Mouse (Mus musculus): ENCODE measurements around the gene Map4.

The Map4 gene

GRCm38 (mm10) chr9:109931257-109932171 is at the start of gene Map4:
TSS of gene Map4 (plus strand) at chr9:109931460.
- peak; percentile 97 for DNase-seq (ENCODE audit: low spot score)

GRCm38 (mm10) chr9:109886259-109886658 is 45.0 kb upstream of the Map4 start:
- DNase-seq (ENCODE audit: low spot score) = no peak

- DNase-seq (ENCODE audit: low spot score) = no peak
These were observed 43.9 kb upstream of the Map4 start for GRCm38 (mm10) chr9:109887321-109887720.

- no peak for DNase-seq (ENCODE audit: low spot score)
These were observed 39.8 kb upstream of the Map4 start for GRCm38 (mm10) chr9:109891501-109891900.

- DNase-seq (ENCODE audit: low spot score) = peak; percentile 77
These were observed 38.5 kb upstream of the Map4 start for GRCm38 (mm10) chr9:109892651-109893250.

- peak; percentile 77 for DNase-seq (ENCODE audit: low spot score)
These were observed 36.7 kb upstream of the Map4 start for GRCm38 (mm10) chr9:109894413-109895090.

- DNase-seq (ENCODE audit: low spot score) = peak; percentile 30
These were observed 35.7 kb upstream of the Map4 start for GRCm38 (mm10) chr9:109895593-109895992.

GRCm38 (mm10) chr9:109896253-109897150 is 34.8 kb upstream of the Map4 start:
- DNase-seq (ENCODE audit: low spot score) = peak; percentile 19

GRCm38 (mm10) chr9:109898027-109898426 is 33.2 kb upstream of the Map4 start:
- DNase-seq (ENCODE audit: low spot score) = no peak

GRCm38 (mm10) chr9:109899361-109899760 is 31.9 kb upstream of the Map4 start:
- no peak for DNase-seq (ENCODE audit: low spot score)

- no peak for DNase-seq (ENCODE audit: low spot score)
These were observed 31.5 kb upstream of the Map4 start for GRCm38 (mm10) chr9:109899774-109900173.

- no peak for DNase-seq (ENCODE audit: low spot score)
These were observed 30.7 kb upstream of the Map4 start for GRCm38 (mm10) chr9:109900604-109901003.

- DNase-seq (ENCODE audit: low spot score) = no peak
These were observed 29.0 kb upstream of the Map4 start for GRCm38 (mm10) chr9:109902246-109902645.

- DNase-seq (ENCODE audit: low spot score) = no peak
These were observed 28.5 kb upstream of the Map4 start for GRCm38 (mm10) chr9:109902740-109903139.

- peak; percentile 20 for DNase-seq (ENCODE audit: low spot score)
These were observed 24.0 kb upstream of the Map4 start for GRCm38 (mm10) chr9:109907300-109907699.

GRCm38 (mm10) chr9:109907774-109908465 is 23.3 kb upstream of the Map4 start:
- no peak for DNase-seq (ENCODE audit: low spot score)

- no peak for DNase-seq (ENCODE audit: low spot score)
These were observed 22.2 kb upstream of the Map4 start for GRCm38 (mm10) chr9:109909102-109909501.

GRCm38 (mm10) chr9:109909926-109910325 is 21.3 kb upstream of the Map4 start:
- no peak for DNase-seq (ENCODE audit: low spot score)

GRCm38 (mm10) chr9:109911779-109912178 is 19.5 kb upstream of the Map4 start:
- DNase-seq (ENCODE audit: low spot score) = peak; percentile 57

- no peak for DNase-seq (ENCODE audit: low spot score)
These were observed 16.9 kb upstream of the Map4 start for GRCm38 (mm10) chr9:109914269-109914926.

Data from urinary bladder, postnatal 14 days (tissue).